Mouse (Mus musculus): Measurements from ENCODE around the gene Elfn2. TPM values are rescaled to one million over a fixed set of nuclear protein-coding genes. Genes with fewer than 3 reads are reported as not detected.

The Elfn2 gene
- polyA plus RNA-seq, 1 experiment from 2014 or later: 0.07 TPM

DNA sequence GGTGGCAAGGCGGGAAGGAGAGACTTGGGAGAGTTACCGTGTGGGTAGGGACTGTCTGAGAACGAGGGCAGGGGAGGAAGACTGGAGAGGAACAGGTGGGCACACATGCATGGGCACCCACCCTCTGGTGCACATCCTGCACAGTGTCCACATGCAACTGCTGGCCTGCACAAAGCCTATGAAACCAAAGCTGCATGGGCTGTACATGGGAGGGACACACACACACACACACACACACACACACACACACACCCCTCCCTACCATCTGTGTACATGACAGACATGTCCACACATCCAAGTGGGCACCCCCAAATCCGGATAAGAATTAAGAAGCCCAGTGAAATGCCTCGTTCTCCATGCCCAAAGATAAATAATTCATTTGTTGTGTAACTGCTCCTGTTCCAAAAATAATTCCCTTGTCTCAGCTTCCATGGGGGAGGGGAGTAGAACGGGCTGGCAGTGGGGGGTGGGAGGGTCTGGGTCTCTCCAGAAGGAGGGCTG lies 43.6 kb downstream of the Elfn2 start:
- 51% methylated on average over 6 of the region's 6 CpGs for WGBS

DNA sequence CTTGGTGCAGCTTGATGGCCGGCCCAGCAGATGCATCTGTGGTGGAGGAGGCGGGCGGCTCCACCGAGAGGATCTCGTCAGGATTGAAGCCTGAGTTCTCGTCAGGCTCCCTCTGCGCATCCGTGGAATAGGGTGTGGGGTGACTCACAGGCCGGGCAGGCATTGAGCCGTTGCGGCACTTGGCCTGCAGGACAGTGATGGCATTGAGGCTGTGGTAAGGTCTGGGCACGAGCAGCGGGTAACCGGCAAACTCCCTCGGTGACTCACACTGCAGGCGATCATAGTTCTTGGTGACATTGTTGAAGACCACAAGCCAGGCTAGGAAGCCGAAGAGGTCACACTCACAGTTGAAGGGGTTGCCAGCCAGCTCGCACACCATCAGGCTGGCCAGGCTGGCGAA lies 45.1 kb downstream of the Elfn2 start:
- Histone ChIP-seq H3K36me3 (ENCODE audit: insufficient read depth, low read length) (no peaks in the 10 kb centered on the region), H3K4me3 (ENCODE audit: low read length) (no peak overlapping the region), H3K27me3 (ENCODE audit: insufficient read depth, low read length) (peaks cover 36% of the 10 kb centered on the region), H3K4me2 (replicated peaks; ENCODE audit: low read depth, low read length) (no peak overlapping the region), H3K4me1 (ENCODE audit: insufficient read depth, low read length) (no peaks in the 10 kb centered on the region), H3K27ac (ENCODE audit: low read length) (no peak overlapping the region), H3K9ac (replicated peaks; ENCODE audit: low read length) (no peak overlapping the region), H3K9me3 (ENCODE audit: low read length) (no peaks in the 10 kb centered on the region)
- WGBS: 78% methylated on average over 19 of the region's 19 CpGs
- no peak for ATAC-seq (ENCODE audit: low FRiP score, low TSS enrichment)

More for the DNA sequence above, 43.6 kb downstream of the Elfn2 start:
- Histone ChIP-seq H3K36me3 (ENCODE audit: insufficient read depth, low read length) (no peaks in the 10 kb centered on the region), H3K4me2 (replicated peaks; ENCODE audit: low read depth, low read length) (no peak overlapping the region), H3K9ac (replicated peaks; ENCODE audit: low read length) (no peak overlapping the region), H3K4me1 (ENCODE audit: insufficient read depth, low read length) (no peaks in the 10 kb centered on the region), H3K27ac (ENCODE audit: low read length) (no peak overlapping the region), H3K27me3 (ENCODE audit: insufficient read depth, low read length) (peaks cover 36% of the 10 kb centered on the region), H3K9me3 (ENCODE audit: low read length) (no peaks in the 10 kb centered on the region), H3K4me3 (ENCODE audit: low read length) (no peak overlapping the region)
- ATAC-seq (ENCODE audit: low FRiP score, low TSS enrichment): no peak

DNA sequence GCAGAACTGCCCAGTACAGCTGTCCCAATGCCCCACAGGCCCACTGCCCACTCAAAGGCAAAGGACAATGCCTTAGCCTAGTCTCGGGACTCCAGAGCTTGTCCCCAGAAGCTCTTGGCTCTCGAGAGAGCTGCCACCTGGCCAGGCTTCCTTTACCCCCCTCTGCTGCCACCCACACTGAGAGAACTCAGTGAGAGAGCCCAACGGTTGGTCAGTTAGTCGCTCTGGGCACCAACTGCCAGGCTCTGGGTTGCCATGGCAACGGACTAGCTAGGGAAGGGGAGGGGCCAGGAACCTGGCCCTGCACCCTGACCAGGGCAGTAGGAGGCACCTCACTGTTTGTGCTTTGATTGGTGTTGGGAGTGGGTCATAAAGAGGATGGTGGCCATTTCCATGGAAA lies 48.2 kb downstream of the Elfn2 start:
- H3K9ac ChIP-seq (replicated peaks; ENCODE audit: low read length): no peak overlapping the region
- no peak for ATAC-seq (ENCODE audit: low FRiP score, low TSS enrichment)
- H3K4me1 ChIP-seq (ENCODE audit: insufficient read depth, low read length): no peaks in the 10 kb centered on the region
- H3K9me3 ChIP-seq (ENCODE audit: low read length): no peaks in the 10 kb centered on the region
- H3K27ac ChIP-seq (ENCODE audit: low read length): no peak overlapping the region
- H3K36me3 ChIP-seq (ENCODE audit: insufficient read depth, low read length): no peaks in the 10 kb centered on the region
- WGBS: 24% methylated on average over 5 of the region's 5 CpGs
- no peak overlapping the region for H3K4me3 ChIP-seq (ENCODE audit: low read length)
- peaks cover 36% of the 10 kb centered on the region for H3K27me3 ChIP-seq (ENCODE audit: insufficient read depth, low read length)
- H3K4me2 ChIP-seq (replicated peaks; ENCODE audit: low read depth, low read length): no peak overlapping the region

DNA sequence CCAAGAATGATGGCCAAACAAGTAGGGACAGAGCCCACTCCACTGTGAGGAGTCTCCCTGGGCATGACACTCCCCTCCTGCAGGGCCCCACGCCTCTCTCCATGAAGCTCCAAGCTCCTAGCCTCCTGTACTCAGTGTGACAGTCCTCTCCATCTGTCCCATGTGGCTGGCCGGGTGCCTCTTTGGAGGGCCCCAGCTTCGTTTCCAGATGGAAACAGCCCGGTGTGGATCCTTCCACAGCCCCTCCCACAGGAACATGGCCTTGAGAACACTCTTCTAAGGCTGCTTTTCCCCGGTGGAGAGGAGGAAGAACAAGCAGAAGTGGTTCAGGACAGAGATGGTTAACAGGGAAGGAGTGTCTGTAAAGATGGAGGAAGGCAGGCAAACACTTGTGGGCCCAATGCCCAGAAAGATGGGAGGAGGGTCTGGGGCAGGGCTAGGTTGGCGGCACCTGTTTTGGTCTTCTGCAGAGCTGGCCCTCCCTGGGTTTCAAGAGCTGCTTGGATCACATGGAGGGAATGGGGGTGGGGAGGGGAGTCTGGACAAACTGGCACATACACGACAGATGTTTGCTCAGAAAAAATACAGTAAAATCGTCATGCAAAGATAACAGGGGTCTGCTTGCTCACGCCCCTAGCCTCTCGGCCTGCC lies 49.2 kb downstream of the Elfn2 start:
- no peak overlapping the region for H3K9ac ChIP-seq (replicated peaks; ENCODE audit: low read length)

DNA sequence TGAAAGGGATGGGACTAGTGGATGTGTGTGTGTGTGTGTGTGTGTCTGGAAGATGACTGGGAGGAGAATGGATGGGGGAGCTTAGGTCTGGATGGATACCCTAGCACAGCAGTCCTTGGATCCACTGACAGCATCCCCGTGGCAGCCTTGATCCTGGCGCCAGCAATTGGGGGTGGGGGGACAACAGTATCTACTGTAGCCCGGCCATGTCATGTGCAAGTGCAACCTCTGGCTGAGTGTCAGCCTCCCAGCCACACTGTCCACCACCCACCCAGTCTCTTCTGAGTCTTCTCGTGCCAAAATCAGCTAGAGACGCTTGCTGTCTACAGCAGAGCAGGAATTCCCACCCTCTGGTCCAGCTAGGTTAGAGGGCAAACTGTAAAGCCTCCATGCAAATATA lies 54.3 kb downstream of the Elfn2 start:
- Histone ChIP-seq H3K27me3 (ENCODE audit: insufficient read depth, low read length) (no peaks in the 10 kb centered on the region), H3K9me3 (ENCODE audit: low read length) (no peaks in the 10 kb centered on the region), H3K4me3 (ENCODE audit: low read length) (no peak overlapping the region), H3K27ac (ENCODE audit: low read length) (no peak overlapping the region), H3K9ac (replicated peaks; ENCODE audit: low read length) (no peak overlapping the region), H3K4me2 (replicated peaks; ENCODE audit: low read depth, low read length) (no peak overlapping the region), H3K4me1 (ENCODE audit: insufficient read depth, low read length) (no peaks in the 10 kb centered on the region), H3K36me3 (ENCODE audit: insufficient read depth, low read length) (no peaks in the 10 kb centered on the region)
- peak; percentile 59; the same call in 1 of the 2 replicates for ATAC-seq (ENCODE audit: low FRiP score, low TSS enrichment)
- WGBS: 58% methylated on average over 5 of the region's 5 CpGs

More for the DNA sequence above, 49.2 kb downstream of the Elfn2 start:
- H3K4me2 ChIP-seq (replicated peaks; ENCODE audit: low read depth, low read length): no peak overlapping the region
- no peak for ATAC-seq (ENCODE audit: low FRiP score, low TSS enrichment)
- no peaks in the 10 kb centered on the region for H3K9me3 ChIP-seq (ENCODE audit: low read length)
- H3K4me1 ChIP-seq (ENCODE audit: insufficient read depth, low read length): no peaks in the 10 kb centered on the region
- peaks cover 34% of the 10 kb centered on the region for H3K27me3 ChIP-seq (ENCODE audit: insufficient read depth, low read length)
- H3K27ac ChIP-seq (ENCODE audit: low read length): no peak overlapping the region
- H3K36me3 ChIP-seq (ENCODE audit: insufficient read depth, low read length): no peaks in the 10 kb centered on the region
- 60% methylated on average over 10 of the region's 10 CpGs for WGBS
- no peak overlapping the region for H3K4me3 ChIP-seq (ENCODE audit: low read length)

DNA sequence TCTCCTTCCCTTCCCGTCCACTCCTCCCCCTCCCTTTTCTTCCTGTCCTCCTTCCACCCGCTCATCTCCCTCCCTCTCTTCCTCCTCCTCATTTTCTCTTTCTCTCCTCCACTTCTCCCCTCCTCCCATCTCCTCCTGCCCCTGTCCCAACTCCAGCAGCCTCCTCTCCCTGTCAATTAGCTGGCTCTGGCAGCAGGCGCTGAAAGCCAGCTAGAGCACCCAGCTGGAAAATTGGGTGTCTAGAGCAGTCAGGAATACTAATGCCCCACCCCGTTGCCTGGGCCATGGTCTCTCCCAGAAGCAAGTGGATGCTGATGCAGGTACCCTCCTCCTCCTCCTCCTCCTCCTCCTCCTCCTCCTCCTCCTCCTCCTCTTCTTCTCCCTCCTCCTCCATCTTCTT lies 67.4 kb downstream of the Elfn2 start:
- ATAC-seq (ENCODE audit: low FRiP score, low TSS enrichment): no peak
- no peak overlapping the region for H3K27ac ChIP-seq (ENCODE audit: low read length)
- no peak overlapping the region for H3K4me2 ChIP-seq (replicated peaks; ENCODE audit: low read depth, low read length)
- no peaks in the 10 kb centered on the region; the same call in 1 of the 2 replicates for H3K27me3 ChIP-seq (ENCODE audit: insufficient read depth, low read length)
- 25% methylated on average over 4 of the region's 4 CpGs for WGBS
- H3K4me3 ChIP-seq (ENCODE audit: low read length): no peak overlapping the region
- no peak overlapping the region for H3K9ac ChIP-seq (replicated peaks; ENCODE audit: low read length)
- H3K36me3 ChIP-seq (ENCODE audit: insufficient read depth, low read length): no peaks in the 10 kb centered on the region
- no peaks in the 10 kb centered on the region for H3K4me1 ChIP-seq (ENCODE audit: insufficient read depth, low read length)
- no peaks in the 10 kb centered on the region for H3K9me3 ChIP-seq (ENCODE audit: low read length)

DNA sequence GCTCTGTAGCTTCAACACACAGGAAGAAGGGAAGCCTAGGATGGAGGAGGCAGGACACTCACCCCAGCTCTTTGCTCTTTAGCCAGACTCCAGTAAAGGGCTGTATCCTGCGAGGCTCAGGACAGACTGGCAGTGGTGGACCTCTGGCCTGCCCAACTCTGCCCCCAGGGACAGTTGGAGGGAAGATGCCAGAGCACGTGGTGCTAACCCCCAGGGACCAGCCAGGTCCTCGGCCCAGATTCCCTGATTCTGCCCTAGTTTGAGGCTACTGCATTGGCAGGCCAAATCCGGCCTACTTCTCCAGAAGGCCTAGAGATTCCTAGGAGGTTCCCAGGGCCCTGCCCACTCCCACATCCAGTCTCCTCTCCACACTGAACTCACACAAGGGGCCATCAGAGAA lies 70.8 kb downstream of the Elfn2 start:
- H3K4me1 ChIP-seq (ENCODE audit: insufficient read depth, low read length): no peaks in the 10 kb centered on the region
- H3K36me3 ChIP-seq (ENCODE audit: insufficient read depth, low read length): no peaks in the 10 kb centered on the region
- no peak overlapping the region for H3K9ac ChIP-seq (replicated peaks; ENCODE audit: low read length)
- H3K27me3 ChIP-seq (ENCODE audit: insufficient read depth, low read length): no peaks in the 10 kb centered on the region
- H3K4me3 ChIP-seq (ENCODE audit: low read length): no peak overlapping the region
- H3K4me2 ChIP-seq (replicated peaks; ENCODE audit: low read depth, low read length): no peak overlapping the region
- no peak overlapping the region for H3K27ac ChIP-seq (ENCODE audit: low read length)
- WGBS: 86% methylated on average over 4 of the region's 4 CpGs
- ATAC-seq (ENCODE audit: low FRiP score, low TSS enrichment): no peak
- no peaks in the 10 kb centered on the region for H3K9me3 ChIP-seq (ENCODE audit: low read length)

DNA sequence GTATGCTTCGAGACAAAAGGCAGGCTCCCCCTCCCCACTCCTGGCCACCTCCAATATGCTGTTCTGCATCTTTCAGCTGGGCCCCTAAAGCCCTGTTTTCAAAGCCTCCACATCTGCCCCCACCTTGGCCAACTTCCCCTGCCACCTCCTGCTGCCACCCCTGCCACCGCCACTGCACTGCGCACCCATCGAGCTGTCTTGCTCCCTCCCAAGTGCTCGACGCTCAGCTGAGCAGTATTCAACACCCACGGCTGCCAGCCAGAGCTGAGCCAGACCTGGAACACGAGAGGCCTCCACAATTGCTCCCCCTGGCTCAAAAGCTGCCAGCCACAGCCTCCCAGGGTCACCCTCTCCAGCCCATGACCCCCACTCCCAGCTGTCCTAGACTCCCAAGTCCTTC lies 74.0 kb downstream of the Elfn2 start:
- H3K27me3 ChIP-seq (ENCODE audit: insufficient read depth, low read length): 0 out of 2 replicates have a peak, but pooled peaks cover 3% of the 10 kb centered on the region
- WGBS: 52% methylated on average over 8 of the region's 8 CpGs

DNA sequence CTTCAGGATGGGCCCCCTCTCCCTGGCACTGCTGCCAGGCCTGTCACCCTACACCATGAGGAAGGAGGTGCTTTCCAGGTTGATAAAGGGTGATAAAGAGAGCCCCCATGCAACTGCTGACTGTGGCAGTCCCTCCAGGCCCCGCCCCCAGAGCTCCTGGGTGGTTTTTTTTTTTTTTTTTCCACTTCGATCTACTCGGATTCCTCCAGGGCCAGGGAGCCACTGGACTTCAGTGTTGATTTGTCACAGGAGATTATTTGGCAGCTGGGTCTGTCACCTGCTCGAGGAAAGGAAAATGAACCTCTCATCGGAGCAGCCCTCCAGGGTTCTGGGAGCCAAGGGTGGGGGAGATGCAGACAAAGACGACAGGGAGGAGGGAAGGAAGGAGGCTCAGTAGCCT lies 74.9 kb downstream of the Elfn2 start:
- no peak for ATAC-seq (ENCODE audit: low FRiP score, low TSS enrichment)
- Histone ChIP-seq H3K4me2 (replicated peaks; ENCODE audit: low read depth, low read length) (no peak overlapping the region), H3K9ac (replicated peaks; ENCODE audit: low read length) (no peak overlapping the region), H3K4me3 (ENCODE audit: low read length) (no peak overlapping the region), H3K4me1 (ENCODE audit: insufficient read depth, low read length) (no peaks in the 10 kb centered on the region), H3K9me3 (ENCODE audit: low read length) (no peaks in the 10 kb centered on the region), H3K27ac (ENCODE audit: low read length) (no peak overlapping the region), H3K27me3 (ENCODE audit: insufficient read depth, low read length) (0 out of 2 replicates have a peak, but pooled peaks cover 3% of the 10 kb centered on the region), H3K36me3 (ENCODE audit: insufficient read depth, low read length) (no peaks in the 10 kb centered on the region)
- 13% methylated on average over 6 of the region's 6 CpGs for WGBS

More for the DNA sequence above, 74.0 kb downstream of the Elfn2 start:
- Histone ChIP-seq H3K27ac (ENCODE audit: low read length) (no peak overlapping the region), H3K4me3 (ENCODE audit: low read length) (no peak overlapping the region), H3K9me3 (ENCODE audit: low read length) (no peaks in the 10 kb centered on the region), H3K4me2 (replicated peaks; ENCODE audit: low read depth, low read length) (no peak overlapping the region), H3K9ac (replicated peaks; ENCODE audit: low read length) (no peak overlapping the region), H3K36me3 (ENCODE audit: insufficient read depth, low read length) (no peaks in the 10 kb centered on the region), H3K4me1 (ENCODE audit: insufficient read depth, low read length) (no peaks in the 10 kb centered on the region)
- no peak for ATAC-seq (ENCODE audit: low FRiP score, low TSS enrichment)

DNA sequence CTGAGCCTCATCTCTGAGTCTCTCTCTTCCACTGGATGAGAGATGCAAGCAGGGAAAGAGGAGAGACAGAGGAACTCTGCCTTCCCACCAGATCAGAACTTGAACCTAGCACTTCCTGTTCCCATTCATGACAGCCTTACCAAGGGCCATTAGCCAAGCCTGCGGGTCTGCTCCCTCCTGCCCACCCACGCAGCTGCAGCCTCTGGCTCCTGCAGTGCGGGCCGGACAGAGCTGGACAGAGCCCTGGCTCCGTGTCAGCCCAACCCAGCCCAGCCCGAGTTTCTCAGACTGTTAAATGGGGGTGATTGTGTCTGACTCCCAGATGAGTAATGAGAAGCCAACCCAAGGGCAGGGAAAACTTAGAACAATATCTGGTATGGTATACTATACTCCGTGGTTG lies 83.3 kb downstream of the Elfn2 start:
- H3K27me3 ChIP-seq (ENCODE audit: insufficient read depth, low read length): 0 out of 2 replicates have a peak, but pooled peaks cover 2% of the 10 kb centered on the region
- no peaks in the 10 kb centered on the region for H3K9me3 ChIP-seq (ENCODE audit: low read length)
- H3K27ac ChIP-seq (ENCODE audit: low read length): no peak overlapping the region
- no peak overlapping the region for H3K4me3 ChIP-seq (ENCODE audit: low read length)
- no peaks in the 10 kb centered on the region for H3K36me3 ChIP-seq (ENCODE audit: insufficient read depth, low read length)
- H3K4me1 ChIP-seq (ENCODE audit: insufficient read depth, low read length): peaks cover 13% of the 10 kb centered on the region; the same call in 1 of the 2 replicates
- no peak overlapping the region for H3K9ac ChIP-seq (replicated peaks; ENCODE audit: low read length)
- ATAC-seq (ENCODE audit: low FRiP score, low TSS enrichment): peak; percentile 72; the same call in 1 of the 2 replicates
- 14% methylated on average over 7 of the region's 7 CpGs for WGBS
- H3K4me2 ChIP-seq (replicated peaks; ENCODE audit: low read depth, low read length): no peak overlapping the region

All from kidney, embryonic 16.5 days (tissue).